Mouse (Mus musculus) kidney, adult 11 months (tissue): Measurements from ENCODE around the gene Wdr43.

ENCODE experiments used
- DNase-seq: peaks from one replicate; pipeline ENCODE4 v3.0.0; 2022

Wdr43 gene

GRCm38 (mm10) chr17:71707715-71708114, 92.0 kb downstream of the Wdr43 start:
- no peak for DNase-seq
